Mouse (Mus musculus) adrenal gland, postnatal 14 days (tissue): ENCODE measurements around the gene Slc16a2. TPM values are rescaled to one million over a fixed set of nuclear protein-coding genes. Genes with fewer than 3 reads are reported as not detected.
"Not testable (repeated sequence)": the region's sequence is repeated elsewhere in the genome, so short reads cannot be mapped to it uniquely, and the experiment has no call there.

Experiments
- DNase-seq: peaks from one replicate; pipeline ENCODE4 v3.0.0; 2021; ENCODE audit warnings: mixed read lengths
- total RNA-seq: library from RNA; stranded (reverse); gene quantifications from 2 replicates; pipeline ENCODE4 v1.2.3, GENCODE M21; 2021

Slc16a2 gene
- total RNA-seq, 1 experiment from 2014 or later, result 54.2 TPM

DNA sequence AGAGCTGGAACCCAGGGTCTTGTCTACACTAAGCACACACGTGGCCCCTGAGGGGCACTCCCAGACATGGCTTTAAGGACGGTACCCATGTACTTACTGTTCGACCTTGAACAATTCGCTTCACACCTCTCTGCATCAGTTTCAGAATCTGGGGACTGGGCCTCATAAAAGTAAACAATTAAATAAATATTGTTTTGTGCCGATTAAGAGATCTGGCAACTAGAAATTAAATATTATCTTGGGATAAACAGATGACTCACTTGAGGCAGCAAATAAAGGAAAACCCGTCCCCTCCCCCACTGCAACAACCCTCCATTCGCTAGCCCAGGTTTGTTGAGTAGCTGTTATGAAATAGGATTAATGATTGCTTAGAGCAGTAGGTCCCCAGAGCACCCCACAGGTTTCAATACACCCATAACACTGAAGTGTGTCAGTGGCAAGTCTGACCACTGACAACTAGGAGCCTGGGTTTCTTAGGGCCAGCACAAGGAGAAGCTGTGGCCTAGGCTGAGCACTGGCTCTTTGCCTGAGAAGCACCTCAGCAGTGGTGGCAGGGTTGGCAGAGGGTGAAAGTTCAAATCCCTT is 87.7 kb downstream of the Slc16a2 start:
- DNase-seq, result no peak

DNA sequence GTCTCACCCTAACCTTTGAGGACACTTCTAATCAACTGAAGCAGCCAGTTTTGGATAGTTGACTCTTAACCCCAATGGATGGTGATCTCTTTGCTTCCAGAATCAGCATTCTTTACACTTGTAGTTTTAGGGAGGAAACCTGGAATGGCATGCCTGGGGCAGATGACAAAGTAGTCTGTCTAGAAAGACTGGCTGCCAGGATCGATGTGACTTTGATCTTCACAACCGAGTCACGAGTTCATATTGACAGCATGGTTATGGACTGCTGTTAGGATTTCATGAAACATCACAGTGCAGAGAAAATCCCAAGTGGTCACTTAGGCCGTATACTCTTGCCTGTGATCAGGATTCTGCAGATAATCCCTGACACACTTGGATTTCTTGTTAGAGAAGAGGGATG is 88.7 kb downstream of the Slc16a2 start:
- no peak for DNase-seq

DNA sequence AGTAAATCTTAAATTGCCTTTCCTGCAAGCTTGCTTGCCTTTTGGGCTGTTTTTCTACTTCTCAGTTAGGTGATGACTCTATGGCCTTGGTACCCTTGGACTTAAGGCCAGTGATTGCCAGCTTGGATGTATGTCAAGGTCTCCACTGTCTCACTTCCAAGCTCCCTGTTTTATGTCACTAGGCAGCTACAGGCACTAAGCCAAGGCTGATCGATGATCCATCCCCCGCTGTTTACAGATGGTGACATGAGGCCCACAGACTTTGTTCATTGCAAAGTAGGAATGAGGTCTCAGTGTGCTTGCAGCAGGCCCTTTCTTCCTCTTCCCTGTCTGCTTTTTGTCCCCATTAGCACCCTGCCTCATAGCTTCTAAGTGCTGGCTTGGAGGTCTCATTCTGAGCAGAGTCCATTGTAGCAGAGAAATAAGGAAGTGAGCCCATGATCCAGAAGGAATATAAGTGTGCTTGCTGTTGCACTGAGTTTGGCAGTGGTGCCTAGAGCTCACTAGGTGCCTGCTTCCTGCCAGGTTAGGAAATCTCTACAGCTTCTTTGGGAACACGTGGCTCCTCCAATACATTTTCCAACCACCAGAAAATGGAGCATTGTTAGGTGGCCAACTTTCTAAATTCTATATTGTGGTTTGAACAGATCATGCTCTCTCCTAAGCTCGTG is 89.6 kb downstream of the Slc16a2 start:
- peak; percentile 72 for DNase-seq

GRCm38 (mm10) chrX:103722437-103722836 is 99.3 kb downstream of the Slc16a2 start:
- DNase-seq, result no peak

- DNase-seq, result no peak
These were observed 102.1 kb downstream of the Slc16a2 start for GRCm38 (mm10) chrX:103719618-103720185.

DNA sequence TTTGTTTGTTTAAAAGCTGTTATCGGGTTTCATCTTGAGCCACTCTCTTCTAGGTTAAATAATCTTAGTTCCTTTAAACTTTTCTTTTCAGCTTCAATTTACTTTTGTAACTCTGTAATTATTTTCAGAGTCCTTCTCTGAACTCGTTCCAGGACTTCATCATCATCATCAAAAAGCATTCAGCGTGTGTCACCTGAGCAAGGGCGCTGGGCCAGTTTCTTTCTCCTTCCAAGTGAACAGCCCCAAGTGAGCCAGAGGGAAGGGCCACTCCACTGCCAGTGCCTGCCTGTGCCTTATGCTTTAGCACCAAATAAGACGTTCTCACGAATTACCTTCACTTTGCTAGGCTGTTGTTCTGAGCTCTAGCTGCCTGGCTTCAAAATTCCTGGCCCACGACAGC is 108.9 kb downstream of the Slc16a2 start:
- DNase-seq, result no peak

DNA sequence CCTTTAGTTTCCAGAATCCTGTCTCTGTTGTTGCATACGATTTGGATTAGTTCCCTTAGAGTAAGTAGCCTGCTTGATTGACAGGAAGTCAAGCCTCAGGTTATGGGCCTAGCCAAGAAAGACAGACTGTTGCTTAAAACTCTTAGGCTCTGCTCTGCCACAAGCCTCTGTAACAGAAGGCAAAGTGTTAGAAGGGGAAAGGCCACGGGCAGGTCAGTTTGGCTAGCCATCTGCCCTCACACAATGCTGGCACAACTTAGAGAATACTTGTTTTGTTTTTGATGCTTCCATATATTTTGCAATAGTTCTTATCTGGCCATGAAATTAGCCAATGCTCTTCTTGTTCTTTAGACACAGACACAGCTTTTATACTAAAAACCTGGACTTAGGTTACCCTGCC is 112.1 kb downstream of the Slc16a2 start:
- no peak for DNase-seq

GRCm38 (mm10) chrX:103708592-103708991 is 113.2 kb downstream of the Slc16a2 start:
- DNase-seq, result no peak

DNA sequence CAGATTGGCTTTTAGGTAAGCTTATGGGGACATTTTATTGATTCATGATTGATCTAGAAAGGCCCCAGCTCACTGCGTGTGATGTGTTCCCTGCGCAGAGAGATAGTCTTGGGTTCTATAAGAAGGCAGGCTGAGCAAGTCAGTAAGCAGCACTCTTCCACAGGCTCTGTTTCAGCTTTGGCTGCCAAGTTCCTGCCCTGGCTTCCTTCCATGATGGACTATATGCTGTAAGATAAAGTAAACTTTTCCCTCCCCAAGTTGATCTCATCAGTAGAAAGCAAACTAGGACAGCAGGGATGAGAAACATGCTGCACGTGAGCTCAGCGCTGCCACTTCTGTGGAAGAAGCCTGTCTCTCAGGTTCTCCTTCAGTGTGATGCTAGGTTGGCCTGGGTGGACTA is 117.2 kb downstream of the Slc16a2 start:
- no peak for DNase-seq

DNA sequence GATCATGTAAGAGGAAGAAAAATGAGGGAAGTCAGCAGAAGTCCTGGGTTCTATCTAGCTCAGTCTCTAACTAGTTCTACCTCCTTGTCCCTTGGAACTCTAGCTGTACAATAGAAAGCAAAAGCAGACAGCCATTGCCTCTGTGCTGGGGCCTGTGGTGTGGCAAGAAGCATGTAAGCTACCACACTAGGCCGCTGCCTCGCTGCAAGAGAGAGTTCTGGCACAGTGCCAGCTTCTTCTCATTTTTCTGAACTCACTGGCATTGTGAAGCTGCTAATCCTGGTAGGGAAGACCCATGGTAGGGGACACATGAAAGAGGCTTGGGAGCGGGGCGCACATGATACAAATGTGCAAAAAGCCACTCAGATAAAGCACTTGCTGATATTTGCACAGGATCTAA is 117.8 kb downstream of the Slc16a2 start:
- peak; percentile 65 for DNase-seq

GRCm38 (mm10) chrX:103697796-103698195 is 124.0 kb downstream of the Slc16a2 start:
- DNase-seq, result no peak

DNA sequence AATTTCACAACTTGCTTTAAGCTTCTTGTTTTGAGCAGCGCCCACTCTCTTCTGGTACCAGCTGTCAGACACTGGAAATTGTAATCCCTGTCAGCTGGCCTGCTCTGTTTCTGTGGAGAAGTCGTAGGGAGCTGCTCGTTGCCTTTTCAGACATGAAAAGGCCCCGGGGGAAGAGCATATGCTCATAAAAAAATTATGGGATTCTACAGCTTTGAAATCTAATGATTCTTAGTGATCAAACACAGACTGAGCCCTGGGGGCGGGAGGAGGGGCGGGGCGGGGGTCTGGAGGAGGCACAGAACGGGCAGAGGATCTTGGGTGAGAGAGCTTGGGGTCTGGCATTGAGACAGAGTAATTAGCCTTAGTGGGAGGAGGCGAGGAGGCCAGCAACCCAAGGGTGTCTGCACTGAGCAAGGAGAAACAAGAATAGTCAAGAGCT is 125.7 kb downstream of the Slc16a2 start:
- DNase-seq, result no peak

GRCm38 (mm10) chrX:103695165-103695996 is 126.4 kb downstream of the Slc16a2 start:
- DNase-seq, result peak; percentile 68

DNA sequence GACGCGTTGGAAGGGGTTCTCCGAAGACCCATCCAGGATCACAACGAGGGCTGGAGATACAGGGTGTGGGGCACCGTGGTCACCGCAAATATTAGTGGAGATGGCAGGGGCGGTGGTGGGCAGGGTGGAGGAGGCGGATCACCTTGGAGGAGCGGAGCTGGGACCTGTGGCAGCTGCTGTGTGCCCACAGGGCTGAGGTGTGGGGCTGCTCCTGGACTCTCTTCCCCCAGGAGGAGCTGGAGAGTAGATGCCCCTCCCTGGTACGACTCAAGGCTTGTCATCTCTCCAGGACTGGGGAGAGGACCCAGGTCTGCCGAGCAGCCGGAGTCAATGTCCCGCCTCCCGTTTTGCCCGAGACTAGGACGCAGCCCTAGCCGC is 127.0 kb downstream of the Slc16a2 start:
- DNase-seq, result peak; percentile 8

GRCm38 (mm10) chrX:103694381-103694780 is 127.4 kb downstream of the Slc16a2 start:
- no peak for DNase-seq

DNA sequence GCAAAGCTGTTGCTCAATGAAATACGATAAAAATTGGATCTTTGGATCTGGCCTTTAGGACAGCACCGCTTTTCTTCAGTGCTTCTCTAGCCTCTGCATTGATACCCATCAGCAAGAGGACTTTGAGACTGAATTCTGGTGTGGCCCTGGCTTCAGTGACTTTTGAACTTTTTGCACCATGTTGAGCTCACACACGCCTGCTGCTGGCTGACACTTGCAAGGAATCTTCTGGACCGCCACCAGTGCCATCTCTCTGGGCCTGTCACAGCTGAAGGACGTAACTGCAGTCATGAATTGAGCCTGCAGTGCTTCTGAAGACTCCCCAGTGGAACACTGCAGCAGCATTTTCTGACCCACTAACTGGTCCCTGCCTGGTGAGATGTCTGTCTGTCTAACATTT is 128.9 kb downstream of the Slc16a2 start:
- DNase-seq, result no peak

DNA sequence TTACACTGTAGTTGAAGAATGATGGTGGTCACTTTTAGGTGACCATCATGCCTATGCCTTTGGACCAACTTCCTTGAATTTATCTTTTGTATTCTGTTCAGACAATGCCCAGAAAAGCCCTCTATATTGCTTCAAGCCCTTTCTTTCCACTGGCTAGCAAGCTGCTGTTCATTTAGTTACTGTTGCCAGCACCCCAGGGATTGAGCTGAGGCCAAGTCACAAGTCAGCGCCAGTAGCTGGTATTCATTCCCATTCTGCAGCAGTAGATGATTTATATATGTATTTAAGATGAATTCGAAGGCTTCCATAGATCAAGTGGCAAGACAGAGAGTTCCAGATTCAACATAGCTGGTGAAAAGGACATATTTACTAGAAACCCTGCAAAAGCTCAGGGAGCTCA is 133.2 kb downstream of the Slc16a2 start:
- DNase-seq, result no peak

GRCm38 (mm10) chrX:103674674-103675073 is 147.1 kb downstream of the Slc16a2 start:
- peak; percentile 10 for DNase-seq

- DNase-seq, result no peak
These were observed 148.0 kb downstream of the Slc16a2 start for GRCm38 (mm10) chrX:103673761-103674160.

- peak; percentile 20 for DNase-seq
These were observed 151.5 kb downstream of the Slc16a2 start for GRCm38 (mm10) chrX:103670245-103670644.

DNA sequence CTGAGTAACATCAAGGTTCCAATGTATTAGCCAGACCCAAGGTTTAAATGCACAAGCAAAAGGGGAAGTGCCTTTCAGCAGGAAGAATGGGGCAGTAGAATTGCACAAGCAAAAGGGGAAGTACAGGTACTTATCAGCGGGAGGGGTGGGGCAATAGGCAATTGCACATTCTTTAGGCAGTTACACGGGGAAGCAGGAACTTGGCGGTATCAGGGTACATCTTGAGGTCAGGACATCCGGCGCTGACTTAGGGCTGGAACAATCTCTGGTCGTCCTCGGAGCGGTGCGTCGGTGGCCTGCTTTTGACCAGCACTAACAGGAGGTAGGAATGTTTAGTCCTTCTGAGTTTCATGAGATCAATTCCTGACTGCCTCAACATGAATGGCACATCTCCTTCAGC is 157.3 kb downstream of the Slc16a2 start:
- not testable (repeated sequence) for DNase-seq

DNA sequence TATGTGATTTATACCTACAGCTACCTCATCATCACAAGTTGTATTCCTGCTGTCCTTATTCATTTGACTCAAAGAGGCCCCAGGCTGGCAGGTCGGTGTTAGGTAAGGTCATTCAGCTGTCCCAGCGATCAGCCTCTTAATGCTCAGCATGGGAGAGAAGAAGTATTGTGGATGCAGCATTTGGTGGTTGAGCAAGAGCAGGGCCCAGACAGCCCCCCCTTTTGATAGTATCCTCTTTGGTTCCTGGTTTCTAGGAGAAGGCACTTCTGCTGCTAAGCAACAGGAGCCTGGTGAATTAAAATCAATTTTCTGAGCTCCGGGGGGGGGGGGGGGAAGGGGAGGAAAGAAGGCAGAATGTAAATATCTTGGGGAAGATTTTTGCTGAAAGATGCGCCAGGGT is 162.8 kb downstream of the Slc16a2 start:
- no peak for DNase-seq

DNA sequence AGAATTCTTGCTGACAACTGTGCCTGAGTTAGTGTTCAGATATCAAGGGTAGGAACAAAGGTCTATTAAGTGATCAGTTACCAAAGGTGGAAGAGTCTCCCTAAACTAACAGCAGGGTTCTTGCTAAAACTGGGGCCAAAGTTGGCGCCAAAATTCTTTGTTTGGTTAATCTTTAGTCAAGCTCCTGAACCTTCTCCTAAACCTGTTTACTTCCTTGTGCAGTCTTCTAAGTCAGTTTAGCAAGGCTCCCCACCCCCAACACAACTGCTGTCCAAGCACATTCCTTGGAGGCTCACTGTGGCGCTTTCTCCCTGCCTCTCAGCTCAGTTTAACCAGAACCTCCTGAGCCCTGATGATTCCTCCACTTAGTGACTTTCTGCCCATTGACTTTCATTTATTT is 168.8 kb downstream of the Slc16a2 start:
- peak; percentile 7 for DNase-seq
